Mouse (Mus musculus) 3134 (cell line): ENCODE results near the gene Hcrtr2.

Experiments
- DNase-seq: peaks from one replicate; pipeline ENCODE4 v3.0.0-alpha.2; 2011; ENCODE audit warnings: low spot score; ENCODE audit not compliant: insufficient read length; ENCODE audit errors: extremely low read depth

Gene Hcrtr2

DNA sequence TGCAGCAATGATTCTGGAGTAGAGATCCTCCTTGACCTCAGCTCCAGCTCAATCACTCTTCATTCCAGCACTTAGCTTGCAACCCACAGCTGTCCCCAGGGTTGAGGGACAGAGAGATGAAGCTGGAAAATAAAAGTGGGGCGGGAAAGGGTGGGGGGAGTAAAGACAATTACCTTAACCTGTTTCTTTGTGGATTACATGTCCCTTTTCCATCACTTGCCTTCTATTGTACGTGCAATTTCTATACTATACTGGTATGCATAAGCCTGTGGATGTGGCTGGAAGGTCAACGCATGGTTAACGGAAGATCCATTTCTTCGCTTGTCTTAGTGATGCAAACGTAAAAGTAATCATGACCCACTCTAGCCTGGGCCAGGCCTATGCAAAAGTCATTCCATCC, at the start of gene Hcrtr2:
Gene Hcrtr2, minus strand, starts transcription at position 101 of the 400 bp plus-strand sequence.
- no peak for DNase-seq

DNA sequence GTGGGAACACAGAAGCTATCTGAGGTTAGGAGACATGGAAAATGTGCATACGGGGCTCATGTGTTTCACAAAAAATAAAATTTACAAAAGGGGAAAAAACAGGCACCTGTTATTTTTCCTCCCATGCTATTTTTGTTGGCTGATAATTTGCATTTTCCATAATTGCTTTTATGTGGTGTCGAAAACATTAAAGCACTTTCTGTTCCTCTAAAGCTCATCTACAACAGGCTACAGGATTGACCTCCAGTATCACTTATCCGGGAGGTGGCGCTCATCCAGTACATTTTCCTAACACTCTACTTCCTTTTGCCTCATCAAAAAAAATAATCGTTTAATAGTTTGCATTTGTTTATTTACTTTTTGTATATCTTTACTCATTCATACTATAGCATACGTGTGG, 41.2 kb upstream of the Hcrtr2 start:
- DNase-seq = no peak

DNA sequence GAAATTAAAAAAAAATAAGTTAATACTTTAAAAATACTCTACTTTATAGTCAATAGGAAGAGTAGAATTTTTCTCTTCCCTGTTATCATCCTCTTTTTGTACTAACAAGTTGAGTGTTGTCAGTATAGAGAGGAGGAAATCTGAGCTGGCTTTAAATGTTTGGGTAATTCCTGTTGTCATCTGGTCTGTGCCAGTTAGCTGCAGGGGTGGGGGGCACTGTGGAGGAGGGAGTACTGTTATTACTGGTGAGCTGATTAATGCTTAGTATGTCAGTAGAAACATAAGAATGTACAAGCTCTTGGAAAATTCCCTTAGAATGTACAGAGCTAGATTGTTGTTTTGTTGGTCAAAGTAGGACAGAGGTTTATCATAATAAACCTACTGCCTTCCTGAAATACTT, 36.7 kb upstream of the Hcrtr2 start:
- no peak for DNase-seq

DNA sequence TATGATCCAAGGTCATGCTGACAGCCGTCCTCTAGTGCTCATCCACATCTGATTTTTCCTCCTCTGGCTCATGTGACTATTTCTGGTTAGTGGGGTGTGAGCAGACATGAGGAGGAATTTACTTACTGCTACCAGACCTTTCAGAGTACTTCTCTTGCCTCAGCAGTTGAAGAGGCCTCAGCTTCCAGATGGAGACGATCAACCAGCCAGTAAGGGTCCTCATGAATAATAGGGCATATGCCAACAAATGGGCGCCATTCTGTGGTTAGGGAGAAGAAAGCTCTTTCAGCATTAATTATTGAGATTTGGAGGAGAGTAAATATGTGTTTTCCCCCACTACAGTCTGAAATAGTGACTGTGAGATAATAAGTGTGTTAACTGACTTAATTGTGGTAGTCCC, 28.7 kb upstream of the Hcrtr2 start:
- DNase-seq = no peak

DNA sequence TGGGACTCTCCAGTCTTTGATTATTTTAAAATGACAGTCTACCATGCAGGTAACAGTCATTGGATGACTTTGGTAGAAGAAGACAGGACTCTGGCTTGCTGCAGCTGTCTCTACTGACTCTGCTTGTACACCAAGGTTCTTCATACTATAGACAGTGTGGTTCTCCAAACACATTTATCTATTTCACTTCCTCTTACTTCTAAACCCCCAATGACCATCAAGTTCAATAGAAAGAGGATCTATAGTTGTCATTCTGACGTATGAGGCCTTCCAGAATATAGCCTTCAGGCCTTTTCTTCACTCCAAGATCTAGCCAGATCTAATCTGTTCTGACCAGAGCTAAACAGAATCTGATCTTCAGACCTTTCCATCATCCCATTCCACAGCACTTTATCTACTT, 23.6 kb upstream of the Hcrtr2 start:
- no peak for DNase-seq

DNA sequence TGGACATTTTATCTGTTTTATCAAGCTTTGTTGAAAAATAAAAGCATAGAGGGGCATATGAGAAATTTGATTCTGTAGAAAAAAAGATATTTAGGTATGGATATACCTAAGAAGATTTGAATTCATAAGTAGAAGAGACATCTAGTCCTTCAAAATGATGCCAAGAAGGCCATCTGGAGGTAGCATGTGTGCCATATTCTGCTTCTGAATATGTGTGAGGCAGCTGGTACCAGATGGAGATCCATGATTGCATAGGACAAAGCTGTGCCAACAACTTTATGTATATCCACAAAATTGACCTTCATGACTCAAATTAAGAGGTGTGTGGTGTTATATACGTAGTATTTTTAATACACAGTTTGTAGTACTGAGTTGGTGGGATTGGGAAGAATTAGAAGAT, 7.4 kb upstream of the Hcrtr2 start:
- no peak for DNase-seq

DNA sequence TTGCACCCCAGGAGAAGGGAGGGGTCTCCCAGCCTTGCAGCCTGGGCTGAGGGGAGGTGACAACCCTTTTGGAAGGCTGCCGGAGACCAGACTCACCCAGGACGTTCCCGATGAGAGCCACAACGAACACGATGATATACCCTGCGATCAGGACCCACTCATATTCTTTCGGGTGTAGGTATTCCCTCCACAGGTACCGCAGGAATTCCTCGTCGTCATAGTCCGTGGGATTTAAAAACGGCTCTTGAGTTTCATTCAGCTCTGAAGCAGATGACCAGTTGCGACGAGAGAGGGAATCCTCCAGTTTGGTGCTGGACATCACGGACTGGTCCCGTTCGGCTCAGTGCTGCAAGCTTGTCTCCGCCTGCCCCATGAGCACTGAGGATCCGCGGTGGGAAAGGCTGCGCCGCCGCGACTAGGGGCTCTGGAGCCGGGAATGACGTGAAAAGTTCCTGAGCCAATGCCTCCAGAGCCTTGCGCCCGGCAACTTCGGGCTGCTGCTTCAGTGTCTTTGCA, 412 bp downstream of the Hcrtr2 start:
- peak; percentile 4 for DNase-seq

DNA sequence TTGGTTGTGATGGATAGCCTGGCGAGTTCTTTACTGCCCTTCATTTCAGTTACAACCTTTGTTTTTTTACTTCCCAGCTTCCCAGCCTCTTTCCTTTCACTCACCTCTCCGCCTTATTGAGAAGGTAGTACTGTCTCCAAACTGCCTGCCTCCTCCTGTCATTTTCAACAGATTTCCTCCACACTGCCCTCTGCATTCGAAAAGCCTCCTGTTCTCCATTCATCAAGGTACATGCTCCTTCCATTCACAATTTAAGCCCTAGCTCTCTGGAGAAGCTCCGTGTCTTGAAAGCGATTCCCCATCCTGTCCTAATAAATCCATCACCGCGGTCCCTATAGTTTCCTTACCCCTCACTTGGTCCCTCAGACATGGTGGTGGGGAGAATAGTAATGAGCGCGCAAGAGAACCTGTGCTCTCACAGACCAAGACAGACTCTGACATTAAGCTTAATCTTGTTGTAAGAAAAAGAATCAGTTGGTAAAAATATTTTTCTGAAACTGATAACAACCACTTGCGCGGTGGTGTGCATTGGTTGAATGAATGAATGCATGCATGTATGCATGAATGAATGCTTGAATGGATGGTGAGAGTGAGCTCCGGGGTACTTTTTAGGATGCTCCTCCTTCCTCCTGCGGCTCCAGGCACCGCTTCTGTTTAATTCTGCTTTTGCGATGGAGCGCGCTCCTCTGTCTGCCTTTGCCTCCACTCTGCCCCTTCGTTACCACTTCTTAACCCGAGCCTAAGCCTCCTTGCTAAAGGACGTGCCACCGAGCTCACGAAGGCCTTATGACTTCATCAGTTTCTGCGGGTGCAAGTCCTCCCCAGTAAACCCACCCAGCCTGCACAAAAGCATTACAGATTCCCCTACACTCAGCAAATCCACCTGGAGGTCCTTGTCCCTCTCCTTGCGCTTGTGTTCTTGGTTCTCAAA, 1.3 kb downstream of the Hcrtr2 start:
- DNase-seq = no peak

DNA sequence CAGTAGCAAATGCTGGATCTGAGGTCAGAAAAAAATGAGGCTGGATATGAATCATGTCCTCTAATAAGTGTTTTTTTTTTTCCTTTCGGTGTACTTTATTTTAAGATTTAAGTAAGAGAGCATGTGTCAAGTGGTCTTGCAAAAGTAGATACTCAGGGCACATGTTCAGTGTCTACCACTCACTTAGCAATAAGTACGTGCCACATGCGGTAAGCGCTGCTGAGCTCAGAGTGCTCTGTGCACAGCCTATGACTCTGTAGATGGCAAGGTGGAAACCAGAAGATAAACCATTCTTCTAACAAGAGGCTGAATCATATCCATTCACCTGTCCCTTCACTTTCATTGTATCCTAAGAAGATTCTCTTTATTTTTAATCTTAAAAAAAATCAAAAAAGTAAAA, 2.1 kb downstream of the Hcrtr2 start:
- DNase-seq = no peak

DNA sequence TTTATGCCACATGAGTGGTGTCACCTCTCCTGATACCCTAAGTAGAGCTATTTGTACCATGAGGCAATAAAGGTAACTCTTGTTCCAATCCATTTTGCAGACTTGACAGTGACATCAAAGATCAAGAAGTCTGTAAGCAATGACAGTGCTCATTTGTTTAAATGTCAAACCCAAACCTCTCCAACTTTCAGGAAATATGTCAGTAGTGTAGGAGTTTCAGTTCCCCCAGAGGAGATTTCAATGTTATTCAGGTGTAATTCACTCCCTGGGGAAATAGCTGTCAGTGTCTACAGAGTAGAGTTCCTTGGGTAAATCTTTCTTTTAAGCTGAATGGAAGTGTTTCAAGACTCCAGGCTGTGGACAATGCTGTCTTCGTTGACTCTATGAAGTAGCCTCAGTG, 2.9 kb downstream of the Hcrtr2 start:
- DNase-seq = no peak

DNA sequence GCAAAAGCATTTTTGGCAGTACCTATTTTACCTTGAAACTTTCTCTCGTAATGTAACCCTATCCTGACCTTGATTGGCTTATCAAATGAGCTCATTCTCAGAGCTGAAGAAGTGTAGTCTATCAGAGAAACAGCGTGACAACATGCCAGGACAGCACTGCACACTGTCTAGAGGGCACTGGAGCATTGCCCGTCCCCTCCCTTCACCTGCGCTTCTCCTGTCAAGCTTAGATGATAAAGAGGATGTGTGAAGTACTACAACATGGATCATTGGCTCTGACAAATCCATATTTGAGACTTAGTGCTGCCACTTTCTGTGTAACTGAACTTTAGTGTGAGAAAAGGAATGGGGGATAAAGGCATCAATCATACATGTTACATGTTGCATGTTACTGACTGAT, 5.4 kb downstream of the Hcrtr2 start:
- DNase-seq = no peak

DNA sequence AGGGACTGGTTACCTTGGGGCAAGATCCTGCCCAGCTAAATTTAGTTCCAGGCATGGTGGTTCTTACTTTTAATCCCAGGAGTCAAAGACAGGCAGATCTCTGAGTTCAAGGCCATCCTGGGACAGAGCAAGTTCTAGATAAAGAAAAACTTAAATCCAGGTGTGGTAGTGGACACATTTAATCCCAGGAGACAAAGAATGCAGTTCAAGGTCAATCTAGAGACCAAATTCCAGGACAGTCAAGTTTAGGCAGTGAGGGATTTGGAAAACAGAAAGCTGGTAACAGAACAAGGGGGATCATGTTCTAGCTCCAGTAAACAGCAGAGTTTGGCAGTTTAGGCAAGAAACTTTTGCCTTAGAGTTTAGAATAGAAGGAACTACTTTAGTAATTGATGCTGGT, 8.6 kb downstream of the Hcrtr2 start:
- no peak for DNase-seq

DNA sequence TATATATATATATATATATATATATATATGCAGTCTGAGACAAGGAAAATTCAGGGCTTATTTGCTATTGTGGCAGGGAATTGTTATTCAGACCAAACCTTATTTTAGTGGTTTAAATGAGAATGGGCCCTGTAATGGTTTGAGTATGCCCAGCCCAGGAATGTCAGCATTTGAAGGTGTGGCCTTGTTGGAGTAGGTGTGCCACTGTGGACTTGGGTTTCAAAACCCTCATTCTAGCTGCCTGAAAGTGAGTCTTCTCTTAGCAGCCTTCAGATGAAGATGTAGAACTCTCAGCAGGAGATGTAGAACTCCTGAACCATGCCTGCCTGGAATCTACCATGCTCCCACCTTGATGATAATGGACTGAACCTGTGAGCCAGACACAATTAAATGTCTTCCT, 9.7 kb downstream of the Hcrtr2 start:
- no peak for DNase-seq

DNA sequence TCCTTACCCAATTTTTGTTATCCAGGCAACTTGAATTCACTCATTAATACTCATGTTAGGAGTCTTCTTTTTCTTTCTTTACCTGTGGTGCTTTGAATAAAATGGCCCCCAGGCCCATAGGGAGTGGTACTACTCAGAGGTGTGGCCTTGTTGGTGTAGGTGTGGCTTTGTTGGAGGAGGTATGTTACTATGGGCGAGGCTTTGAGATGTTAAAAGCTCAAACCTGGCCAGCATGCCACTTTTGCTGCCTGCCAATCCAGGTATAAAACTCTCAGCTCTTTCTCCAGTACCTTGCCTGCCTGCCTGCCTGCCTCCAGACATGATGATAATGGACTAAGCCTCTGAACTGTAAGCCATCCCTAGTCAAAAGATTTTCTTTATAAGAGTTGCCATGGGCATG, 11.4 kb downstream of the Hcrtr2 start:
- no peak for DNase-seq

DNA sequence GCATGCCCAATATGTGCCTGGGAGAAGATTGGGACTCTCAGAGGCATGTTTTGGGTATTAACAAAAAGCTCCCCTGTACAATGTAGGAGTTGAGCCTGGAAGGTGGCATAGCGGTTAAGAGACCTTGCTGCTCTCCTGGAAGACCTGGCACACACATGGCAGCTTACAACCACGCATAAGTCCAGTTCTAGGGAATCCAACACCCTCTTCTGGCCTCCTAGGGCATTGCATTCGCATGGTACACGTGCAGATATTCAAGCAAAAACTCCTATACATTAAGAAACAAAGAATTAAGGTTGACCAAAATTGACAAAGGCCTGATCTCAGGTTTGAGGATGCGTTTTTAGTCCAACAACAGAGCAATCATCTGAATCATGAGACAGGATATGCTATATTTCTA, 32.3 kb downstream of the Hcrtr2 start:
- no peak for DNase-seq

DNA sequence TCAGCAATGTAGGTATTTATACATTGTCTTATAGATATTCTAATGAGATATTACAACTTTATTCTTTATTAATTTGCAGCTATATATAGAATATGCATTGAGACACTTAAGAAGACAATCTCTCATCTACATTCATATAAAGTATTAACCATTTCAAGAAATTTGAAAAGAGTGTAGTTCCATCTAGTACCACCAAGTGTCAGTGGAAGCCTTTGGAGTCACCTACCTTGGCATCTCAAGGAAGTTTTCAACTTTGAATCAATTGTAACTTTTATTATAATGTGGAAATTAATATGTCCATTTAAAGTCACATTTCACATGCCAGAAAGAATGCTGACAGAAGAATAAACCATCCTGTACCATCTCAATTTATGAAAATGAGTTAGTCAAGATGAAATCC, 52.8 kb downstream of the Hcrtr2 start:
- no peak for DNase-seq

DNA sequence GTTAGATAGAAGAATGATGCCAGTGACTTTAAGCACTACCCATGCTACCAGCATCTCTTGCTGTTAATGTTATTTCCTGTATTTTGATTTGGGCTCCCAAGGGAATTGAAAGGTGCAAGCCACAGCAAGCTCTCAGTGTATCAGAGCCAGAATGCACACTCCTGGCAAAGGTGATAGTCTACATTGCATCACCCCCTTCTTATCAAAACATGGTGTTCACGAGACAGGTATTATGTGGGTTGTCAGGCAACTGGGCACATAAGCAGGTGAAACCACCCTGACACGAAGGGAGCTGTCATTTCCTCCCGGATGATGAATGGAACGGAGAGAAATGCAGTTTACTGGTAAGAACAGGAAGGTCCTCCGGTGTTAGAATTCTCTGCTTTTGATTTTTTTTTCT, 65.9 kb downstream of the Hcrtr2 start:
- no peak for DNase-seq

DNA sequence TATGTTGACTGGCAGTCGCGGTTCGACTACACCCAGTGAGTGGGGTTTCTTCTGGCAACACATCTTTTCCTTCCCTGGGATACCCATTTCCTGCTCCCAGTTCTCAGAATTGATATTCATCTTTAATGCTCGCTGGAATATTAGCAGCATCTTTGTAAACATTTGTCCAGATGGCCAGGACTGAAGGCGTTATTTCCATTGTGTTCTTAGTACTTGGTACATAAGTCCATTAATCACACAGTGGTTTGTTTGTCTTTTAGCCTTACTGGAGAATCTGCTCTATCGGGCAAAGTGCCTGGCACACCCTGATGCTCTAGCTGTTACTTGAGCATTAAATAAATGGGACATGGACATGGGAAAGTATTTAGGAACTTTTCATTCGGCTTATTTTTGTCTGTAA, 71.1 kb downstream of the Hcrtr2 start:
- DNase-seq = no peak

DNA sequence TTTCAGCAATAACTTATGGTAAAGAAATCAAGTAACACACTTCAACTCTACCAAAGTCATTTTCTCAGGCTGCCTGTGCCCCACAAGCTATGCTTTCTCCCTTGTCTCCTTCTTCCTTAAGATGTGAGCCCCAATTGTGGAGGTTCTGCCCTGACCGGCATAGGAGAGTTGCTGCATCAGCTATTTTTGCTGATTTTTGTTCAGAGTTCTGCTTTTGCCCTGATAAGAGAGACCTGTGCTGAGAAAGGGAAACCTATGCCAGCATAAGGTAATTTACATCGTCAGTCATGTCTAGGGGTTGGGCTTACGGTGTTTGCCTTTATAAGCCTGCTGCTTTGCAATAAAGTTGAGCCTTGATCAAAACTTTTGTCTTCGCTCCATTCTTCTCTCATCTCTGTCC, 71.5 kb downstream of the Hcrtr2 start:
- DNase-seq = no peak

DNA sequence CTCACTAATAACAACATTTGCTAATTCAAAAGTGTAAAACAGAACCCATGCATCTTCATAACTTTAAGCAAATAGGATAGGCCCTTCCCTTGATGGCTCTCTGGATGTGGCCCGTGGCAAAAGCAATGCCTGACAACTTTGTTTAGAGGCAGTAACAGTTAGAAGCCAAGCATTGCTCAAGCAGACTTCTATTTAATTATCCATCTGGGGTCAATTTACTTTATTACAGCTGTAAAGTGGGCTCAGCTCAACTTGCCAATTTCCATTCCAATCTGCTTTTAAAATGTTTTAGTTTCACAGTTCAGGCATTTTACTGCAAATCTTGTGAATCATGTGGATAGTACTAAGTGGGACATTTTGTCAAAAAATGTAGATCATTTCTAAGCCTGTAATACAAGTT, 81.3 kb downstream of the Hcrtr2 start:
- DNase-seq = no peak

DNA sequence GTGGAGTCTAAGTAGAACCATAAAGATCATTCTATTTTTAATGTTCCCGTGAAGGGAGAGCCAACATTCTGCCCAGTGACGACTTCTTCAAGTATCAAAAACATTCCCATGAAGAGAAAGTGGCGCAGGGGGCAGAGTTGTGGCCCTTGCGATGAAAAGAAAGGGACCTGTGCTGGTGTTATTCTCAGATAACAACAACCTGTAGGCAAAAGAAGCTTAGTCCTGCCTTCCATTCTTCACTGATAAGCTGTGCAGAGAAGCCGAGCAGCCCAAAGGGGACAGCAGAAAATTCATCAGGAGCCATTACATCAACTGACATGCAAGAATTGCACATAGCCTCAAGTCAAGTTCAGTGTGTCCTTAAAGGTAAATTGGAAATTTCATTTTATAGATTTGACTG, 85.7 kb downstream of the Hcrtr2 start:
- no peak for DNase-seq

DNA sequence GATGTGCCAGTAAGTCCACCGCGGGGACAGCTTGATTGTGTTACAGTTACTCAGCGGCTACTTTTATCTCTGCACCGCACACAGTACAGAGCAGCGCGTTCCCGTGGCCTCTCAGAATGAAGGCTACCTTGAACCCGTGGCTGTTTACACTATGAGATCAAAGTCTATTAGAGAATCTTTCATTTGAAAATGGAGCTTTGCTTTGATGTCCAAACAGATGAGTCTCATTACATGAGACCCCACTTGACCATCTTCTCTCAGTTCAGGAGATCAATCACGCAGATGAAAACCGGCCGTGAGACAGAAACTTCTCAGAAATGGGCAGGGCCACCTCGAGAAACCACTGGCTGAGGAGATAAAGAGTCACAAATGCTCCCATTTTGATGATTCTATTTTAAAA, 86.4 kb downstream of the Hcrtr2 start:
- DNase-seq = no peak

DNA sequence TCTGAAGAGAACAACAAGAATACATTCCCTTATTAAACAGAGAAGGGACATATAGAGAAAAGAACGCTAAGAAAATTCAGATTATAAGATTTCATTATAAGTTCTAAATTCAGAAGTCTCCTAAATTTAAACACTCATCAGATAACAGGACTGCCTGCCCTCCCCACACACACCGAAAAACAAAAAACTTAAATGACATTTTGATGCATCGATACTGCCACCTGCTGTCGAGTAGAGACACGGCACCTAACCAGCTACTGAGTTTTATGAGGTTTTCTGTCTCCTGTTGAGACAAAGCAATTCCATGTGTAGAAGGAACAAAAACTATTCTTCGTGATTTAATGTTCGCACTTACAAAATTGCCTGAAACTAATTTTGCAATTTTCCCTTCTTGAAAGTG, 87.0 kb downstream of the Hcrtr2 start:
- DNase-seq = peak; percentile 11
